Mouse (Mus musculus) layer of hippocampus, postnatal 10 days (tissue): ENCODE data around the gene 1500009C09Rik. TPM values are rescaled to one million over a fixed set of nuclear protein-coding genes. Genes with fewer than 3 reads are reported as not detected.
"Not testable (repeated sequence)": the region's sequence is repeated elsewhere in the genome, so short reads cannot be mapped to it uniquely, and the experiment has no call there.

Source experiments
- DNase-seq, 2 experiments: peaks; one replicate each; pipeline ENCODE4 v3.0.0; 2021; ENCODE audit warnings: low spot score in 2 of 2
- total RNA-seq, 2 experiments: library from RNA; stranded (reverse); gene quantifications; 2 replicates each; pipeline ENCODE4 v1.2.3; 2021

1500009C09Rik gene
- total RNA-seq, 2 experiments from 2014 or later = 79.9 to 88.8 TPM

DNA sequence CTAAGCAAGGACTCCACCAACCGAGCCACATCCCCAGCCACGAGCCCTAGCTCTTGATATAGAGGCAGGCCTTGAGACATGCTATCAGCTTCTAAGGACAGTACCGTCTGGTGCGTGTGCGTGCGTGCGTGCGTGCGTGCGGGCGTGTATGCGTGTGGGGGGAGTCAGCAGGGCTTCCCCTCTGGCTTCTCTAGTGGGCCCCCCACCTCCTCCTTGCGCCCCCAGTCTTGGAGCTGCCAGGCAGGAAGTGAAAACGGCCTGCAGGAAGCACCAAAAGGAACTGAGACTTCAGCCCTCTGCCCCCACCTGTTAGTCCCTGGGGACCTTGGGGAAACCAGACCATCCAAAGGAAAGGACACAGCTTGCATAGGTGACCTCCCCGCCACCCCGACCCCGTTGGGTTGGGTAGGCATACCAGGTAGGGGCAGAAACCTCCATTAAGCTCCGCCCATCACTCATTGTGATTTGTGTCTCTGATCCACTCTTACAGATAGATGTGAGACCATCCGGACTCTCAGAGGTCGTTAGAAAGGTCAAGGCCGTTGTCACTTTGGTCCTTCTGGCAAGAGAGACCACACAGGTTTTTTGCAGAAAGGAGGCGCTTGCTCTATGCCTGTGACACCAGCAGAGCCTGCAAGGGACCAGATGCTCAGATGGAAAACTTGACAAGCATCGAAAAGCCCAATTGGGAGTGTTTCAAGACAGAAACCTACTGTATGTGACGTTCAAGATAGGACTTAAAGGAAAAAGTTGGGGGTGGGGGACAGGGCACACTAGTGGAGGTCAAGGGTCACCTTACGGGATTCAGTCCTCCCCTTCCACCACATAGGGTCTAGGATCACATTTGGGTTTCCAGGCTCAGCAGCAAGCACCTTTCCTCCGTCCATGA is 33.2 kb upstream of the 1500009C09Rik start:
- no peak for DNase-seq

DNA sequence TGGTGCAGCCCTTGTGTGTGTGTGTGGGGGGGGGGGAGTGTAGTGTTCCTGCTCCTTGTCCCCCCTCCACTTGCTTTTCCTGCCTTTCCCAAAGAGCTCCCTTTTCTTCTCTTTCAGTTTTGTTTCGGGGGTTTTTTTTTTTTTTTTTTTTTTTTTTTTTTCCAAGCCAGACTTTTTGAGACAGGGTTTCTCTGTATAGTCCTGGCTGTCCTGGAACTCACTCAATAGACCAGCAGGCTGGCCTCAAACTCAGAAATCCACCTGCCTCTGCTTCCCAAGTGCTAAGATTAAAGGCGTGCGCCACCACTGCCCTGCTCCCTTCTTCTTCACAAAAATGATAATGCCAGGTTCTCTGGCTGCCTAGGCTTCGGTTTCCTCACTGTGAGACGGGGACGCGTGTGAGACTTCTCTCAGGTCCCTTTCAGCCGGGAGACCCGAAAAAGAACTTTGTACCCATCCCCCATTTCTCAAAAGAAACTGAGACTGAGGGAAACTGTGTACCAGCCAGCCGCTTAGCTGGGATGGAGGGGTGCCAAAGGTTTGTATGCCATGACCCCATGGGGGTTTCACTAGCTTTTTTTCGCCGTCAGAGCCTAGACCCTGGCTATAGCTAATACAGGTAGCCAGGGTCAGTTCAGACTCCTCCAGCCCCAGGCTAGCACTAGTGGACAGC is 32.1 kb upstream of the 1500009C09Rik start:
- no peak for DNase-seq

DNA sequence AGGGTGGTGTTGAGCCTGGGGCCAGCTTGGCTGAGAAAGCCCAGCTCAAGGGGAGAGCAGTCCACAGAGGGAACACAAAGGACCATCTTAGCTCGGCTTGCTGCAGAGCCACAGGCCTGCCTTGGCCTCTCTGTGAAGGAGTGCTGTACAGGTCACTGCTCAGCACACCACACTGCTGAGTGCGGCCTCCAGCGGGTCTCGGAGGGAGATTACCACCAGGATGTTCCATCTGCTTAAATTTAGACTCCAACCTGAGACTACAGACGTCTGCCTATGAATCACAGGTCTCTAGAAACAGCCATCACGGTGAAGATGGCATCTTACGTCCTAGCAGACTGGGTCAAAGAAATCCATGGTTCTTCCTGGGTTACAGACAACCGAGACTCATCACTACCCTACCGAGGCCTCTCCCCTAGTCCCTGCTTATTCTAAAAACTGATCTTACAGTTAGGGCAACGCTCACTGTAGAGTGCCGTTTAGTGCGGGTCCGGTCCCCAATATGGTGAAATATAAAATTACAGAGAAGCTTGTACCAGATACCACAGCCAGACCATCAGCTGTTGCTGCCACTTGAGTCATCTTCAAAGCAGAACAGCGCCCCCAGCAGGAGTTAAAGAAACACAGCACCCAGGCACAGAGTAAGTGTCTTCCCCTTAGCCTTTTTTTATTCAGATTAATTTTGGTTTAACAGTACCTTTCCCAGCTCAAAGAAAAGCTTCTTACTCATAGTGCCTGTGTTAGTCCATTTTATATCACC is 30.9 kb upstream of the 1500009C09Rik start:
- DNase-seq = no peak

DNA sequence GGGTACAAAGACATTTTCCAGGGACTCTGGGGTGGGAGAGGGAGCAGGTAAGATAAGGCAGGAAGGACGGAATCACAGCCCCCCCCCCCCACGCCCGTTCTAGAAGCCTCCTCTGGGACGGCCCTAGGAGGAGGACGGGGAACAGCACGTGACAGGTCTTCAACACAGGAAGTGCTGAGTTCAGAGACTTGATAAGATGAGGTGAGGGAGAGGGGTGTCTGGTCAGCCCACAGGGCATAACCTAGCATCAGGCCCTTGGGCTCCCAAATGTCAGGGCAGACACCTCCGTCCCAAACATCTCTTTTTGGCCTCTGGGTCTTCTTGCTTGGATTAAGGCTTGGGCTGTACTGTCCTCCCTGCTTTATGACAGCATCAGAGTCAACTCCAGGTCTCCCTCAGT is 28.9 kb upstream of the 1500009C09Rik start:
- DNase-seq = no peak

DNA sequence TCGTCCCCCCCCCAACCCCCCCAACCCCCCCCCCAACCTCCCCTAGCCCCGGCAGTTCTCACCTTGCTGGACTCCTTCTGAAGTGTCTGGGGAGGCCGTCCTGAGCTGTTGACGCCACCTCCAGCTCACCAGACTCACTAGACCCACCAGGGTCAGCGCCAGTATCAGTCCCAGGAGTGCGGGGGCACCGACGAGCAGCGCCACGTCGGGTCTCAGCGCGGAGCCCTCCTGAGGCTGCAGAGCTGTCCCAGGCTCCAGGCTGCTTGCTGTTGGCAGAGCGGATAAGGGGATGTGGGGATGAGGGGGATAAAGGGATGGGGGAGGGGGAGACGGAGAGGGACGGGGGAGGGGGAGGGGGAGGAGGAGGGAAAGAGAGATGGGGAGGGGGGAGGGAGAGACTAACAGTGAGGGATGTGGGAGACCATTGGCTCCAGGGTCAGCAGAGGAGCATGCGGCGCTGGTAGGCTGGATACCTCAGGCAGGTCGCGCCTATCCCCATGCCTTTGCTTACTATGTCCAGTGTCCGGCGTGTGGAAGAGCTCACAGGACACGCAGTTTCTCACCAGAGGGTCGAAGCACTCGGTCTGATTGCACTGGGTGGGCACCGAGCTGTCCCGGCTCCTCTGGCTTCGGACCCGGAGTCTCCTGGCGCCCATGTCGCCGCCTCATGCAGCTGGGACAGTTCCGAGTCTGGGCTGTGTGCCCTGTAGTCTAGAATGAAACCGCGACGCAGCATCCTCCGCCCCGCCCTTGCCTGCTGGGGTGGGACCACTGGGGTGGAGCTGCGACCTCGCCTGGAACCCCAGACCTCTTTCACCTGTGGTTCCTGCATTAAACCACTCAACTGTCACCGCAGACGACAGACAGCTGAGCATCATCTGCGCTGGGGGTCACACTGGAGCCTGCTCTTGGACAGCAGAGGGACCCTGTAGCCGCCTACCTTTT is 28.3 kb upstream of the 1500009C09Rik start, which contains the start of gene Tnfrsf13c:
Gene Tnfrsf13c (minus strand): TSS at position 713 of the 945 bp plus-strand sequence.
- DNase-seq = peak in 1 of 2 experiments; percentile 50

DNA sequence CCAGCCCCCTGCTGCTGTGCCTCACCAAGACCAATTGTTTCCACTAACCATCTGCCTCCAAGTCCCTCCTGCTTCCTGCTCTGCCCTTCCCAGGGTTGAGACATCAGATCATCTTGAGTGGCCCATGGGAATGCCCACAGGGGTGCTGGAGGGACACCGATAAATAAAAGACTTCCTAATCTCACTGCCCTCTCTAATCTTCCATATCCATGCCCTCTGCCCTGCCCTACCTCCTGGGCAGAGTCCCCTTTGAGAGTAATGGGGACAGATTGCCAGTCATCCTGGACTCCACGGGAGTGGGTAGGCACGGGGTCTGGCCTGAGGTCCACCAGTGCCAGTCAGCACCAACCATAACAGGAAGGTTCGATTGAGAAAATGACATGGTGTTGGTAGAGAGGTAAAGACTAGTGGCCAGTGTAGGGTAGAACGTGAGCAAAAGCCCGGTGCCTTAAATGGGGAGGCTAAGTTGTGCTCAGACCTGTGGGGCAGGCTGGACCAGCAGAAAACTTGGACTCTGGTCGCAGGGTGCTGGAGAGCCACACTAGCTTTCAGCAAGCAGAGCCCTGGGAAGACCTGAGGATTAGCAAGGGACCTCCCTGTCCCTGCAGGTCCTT is 27.5 kb upstream of the 1500009C09Rik start:
- no peak for DNase-seq

DNA sequence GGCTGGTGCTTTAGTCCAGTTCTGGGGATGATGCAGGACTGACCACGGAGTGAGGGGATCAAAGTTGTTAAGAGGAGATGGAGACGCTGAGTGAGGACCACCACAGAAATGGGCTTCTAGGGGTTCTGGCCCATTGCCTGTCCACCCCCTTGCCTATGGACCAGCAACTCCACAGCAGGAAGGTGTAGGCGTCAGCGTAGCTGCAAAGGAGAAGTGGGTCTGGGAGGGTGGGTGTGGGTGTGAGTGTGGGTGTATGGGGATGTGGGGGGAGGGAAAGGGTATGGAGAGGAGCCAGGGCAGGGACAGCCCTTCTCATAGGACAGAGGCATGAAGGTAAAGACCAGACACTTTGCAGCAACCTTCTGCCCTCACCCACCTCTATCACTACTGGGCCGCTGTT is 26.4 kb upstream of the 1500009C09Rik start:
- DNase-seq = no peak

DNA sequence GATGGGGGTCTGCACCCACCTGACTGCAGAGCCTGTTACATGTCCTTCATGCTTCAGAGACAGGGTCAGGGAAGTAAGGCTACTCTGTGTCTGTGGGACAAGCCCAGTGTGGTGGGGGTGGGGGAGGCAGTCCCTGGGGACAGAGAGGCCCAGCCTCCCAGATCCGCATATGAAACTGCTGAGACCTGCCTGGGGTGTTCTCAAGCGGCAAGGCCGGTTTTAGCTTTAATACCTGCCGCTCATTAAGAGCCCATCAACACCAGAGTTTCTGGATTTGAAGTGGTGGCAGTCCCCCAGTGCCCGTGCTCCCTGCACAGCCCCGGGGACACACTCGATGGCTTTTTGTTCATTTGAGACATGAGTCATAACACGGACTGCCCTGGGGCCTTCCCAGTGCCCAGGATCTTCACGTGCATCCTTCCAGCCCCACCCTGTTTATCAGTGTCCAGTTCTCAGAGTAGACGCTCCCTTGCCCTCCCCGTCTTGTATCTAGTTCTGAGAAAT is 22.6 kb upstream of the 1500009C09Rik start:
- no peak for DNase-seq

DNA sequence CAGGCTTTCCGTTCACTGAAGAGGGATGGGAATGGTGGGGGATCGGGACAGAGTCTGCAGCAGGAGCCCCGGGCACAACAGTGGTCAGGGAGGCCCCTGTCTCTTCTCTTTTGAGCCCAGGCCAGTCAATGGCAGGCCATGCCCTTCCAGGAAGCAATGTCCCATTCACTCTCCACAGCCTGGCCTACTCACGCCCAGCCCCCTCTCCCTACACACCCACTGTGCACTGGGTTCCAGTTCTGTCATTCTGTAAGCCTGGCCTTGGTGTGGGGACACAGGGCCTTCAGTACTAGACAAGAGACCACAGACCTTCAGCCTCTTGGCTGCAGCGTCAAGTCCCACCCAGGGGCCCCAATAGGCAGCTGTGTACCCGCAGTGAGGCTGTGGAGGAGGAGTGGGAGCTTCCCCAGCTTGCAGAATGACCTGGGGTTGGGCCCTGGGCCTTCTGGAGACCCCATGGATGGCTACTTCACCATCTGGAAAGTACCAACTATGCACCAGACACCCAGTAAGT is 22.0 kb upstream of the 1500009C09Rik start:
- no peak for DNase-seq

DNA sequence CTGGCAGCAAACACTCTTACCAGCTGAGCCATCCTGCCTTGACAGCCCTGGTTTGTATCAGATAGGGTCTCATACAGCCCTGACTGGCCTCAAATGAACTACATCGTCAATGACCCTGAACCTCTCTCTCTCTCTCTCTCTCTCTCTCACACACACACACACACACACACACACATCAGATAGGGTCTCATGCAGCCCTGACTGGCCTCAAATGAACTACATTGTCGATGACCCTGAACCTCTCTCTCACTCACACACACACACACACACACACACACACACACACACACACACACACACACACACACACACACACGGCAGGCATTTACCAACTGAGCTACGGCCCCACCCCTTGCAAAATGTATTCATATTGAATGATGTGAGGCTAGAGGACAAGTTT is 21.1 kb upstream of the 1500009C09Rik start:
- no peak for DNase-seq

DNA sequence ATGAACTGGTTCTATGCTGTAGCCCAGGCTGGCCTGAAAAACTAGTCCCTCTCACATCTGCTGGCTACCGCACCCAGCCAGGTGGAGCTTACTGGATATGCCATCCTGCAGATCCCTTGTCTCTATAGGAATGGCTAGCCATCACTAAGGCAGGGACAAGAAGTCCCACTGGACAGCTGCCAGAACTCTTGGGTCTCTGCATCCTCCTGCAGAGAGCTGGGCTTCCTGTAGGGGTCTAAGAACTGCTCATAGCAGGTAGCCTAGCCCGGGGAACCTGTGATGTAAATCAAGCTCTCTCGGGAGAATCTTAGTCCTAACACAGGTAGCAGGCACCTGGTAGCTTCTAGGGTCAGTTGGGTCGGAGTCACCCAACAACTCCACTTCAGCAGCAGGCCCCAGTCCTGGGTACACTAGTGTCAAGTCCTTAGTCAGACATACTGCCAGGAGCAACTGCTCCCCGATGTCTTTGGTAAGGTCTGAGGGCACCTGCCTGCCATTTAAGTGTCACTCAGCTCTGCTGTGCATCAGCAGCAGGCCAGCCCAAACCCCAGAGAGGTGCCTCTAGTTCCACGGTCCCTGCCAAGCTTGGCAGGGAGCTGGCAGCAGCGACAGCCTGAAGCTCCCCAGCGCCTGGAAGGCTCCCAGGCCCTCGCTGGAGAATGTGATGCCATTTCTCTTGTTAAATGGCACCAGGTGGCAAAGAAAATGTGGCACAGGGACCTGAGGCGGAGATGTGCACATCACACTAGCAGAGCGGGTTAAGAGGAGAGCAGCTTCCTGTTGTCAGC is 20.4 kb upstream of the 1500009C09Rik start:
- peak; percentile 57 to 66 for DNase-seq

DNA sequence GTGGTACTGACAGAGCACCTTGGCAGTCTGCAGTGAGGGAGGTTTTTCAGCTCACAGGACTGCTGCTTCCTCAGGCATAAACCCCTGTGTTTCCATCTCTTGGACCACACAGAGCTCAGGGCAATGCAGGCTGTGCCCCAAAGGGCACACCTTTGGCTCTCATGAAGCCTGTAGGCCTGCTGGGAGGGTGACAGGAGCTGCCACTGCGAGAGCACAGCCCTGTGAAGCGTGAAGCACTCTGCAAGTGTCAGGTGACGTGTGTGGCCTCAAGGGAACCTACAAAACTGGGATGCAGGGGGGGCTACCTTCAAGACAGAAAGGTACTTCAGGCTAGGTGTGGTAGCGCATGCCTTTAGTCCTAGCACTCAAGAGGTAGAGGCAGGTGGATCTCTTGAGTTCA is 19.5 kb upstream of the 1500009C09Rik start:
- no peak for DNase-seq

DNA sequence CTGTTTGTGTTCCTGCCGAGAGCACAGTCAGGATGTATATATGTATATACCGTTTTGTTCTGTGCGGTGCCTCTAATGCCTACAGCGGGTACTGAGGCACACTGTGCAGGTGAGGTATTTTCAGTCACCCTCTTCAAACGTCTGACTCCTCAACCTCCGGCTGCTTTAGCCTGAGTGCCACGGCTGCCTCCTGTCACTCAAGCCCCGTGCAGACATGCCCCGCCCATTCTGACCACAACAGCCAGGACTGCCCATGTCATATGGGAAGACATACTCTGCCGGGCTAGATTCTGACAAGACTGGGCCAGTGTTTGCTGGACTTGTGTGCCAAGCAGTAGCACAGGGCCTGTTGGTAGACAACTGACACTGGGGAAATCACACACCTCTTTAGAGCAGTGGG is 16.5 kb upstream of the 1500009C09Rik start:
- no peak for DNase-seq

DNA sequence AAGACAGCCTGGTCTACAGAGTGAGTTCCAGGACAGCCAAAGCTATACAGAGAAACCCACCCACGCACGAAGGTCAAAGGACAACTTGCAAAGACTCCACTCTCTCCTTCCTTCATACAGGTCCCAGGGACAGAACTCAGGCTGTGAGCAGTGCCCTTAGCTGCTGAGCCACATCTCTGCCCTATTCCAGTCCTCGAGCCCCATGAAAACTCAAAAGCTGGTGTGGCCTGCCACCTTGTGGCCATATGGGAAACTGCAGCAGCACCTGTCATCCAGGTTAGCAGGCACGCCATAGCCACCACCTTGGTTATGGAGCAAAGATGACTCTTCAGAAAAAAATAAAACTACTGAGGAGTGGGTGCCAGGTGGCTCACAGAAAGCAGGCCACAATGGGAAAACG is 15.6 kb upstream of the 1500009C09Rik start:
- DNase-seq = peak; percentile 85 to 90

DNA sequence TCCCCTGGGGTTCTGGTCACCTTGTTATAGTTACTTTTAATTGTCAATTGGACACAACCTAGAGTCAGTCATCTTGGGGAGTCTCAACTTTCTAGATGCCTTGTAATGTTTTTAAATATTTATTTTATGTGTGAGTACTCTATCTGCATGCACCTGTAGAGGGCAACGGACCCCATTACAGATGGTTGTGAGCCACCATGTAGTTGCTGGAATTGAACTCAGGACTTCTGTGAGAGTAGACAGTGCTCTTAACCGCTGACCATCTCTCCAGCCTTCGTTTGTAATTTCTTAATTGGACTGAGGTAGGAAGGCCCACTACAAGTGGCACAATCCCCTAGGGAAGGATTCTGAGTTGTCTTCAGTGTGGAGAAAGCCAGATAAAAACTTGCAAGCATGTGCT is 8.9 kb upstream of the 1500009C09Rik start:
- DNase-seq = no peak

DNA sequence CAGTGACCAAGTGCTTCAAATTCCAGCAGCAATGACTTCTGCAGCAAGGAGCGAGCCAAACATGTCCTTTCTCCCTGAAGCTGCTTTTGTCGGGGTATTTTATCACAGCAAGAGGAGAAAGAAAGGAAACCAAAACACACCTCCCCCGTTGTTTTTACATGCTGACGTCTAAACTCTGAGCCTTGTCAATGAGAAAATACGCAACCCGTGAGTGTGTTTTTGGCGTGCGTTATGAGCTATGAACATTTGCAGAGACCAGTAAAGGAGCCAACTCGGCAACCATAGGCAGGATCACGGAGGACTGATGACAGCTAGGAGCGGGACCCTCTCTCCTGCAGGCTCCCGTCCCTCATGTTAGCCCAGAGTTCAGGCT is 8.5 kb upstream of the 1500009C09Rik start:
- no peak for DNase-seq

DNA sequence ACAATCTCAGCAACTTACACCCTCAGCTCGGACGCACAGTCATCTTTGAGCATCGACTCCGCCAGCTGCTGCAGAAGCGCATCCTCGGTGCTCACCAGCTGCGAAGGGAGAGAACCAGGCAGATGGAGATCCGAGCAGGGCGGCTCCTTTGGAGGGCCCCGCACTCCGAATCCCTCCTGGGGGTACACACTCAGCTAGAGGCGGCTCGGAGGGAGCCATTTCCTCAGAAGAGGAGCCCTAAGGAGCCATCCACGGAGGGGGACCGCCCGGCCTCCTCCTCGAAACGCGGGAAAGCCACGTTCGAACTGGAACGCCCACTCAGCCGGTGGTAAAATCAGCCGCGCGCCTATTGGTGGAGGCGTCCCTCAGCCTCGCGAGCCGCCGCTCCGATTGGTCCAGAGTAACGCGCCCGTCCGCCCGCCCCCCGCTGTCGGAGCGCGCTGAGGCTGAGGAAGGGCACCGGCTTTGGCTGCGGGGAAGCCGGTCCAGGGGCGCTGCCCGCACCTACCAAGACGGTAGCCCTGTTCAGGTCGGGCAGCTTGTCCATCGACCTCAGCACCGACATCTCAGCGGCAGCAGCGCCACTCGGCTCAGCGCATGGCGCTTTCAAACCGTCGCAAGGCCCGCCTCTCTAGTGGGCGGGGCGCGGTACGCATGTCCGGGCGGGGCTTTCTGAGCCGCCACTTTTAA is 7.9 kb upstream of the 1500009C09Rik start, which contains the start of gene Cenpm:
Gene Cenpm (minus strand): TSS at position 634 of the 690 bp plus-strand sequence.
- peak; percentile 94 to 95 for DNase-seq

DNA sequence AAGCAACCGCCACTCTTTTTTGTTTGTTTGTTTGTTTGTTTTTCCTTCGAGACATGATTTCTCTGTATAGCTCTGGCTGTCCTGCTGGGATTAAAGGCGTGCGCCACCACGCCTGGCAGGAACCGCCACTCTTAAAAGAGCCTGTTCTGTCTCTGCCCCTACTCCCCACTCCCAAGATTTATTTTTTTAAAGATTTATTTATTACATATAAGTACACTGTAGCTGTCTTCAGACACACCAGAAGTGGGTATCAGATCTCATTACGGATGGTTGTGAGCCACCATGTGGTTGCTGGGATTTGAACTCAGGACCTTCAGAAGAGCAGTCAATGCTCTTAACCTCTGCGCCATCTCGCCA is 7.4 kb upstream of the 1500009C09Rik start:
- DNase-seq = not testable (repeated sequence)
